Mouse (Mus musculus) kidney, postnatal 0 days (tissue): Measurements from ENCODE around the gene Psme1. TPM values are rescaled to one million over a fixed set of nuclear protein-coding genes. Genes with fewer than 3 reads are reported as not detected.

Experiments
- ATAC-seq: fragments of 200-750 bp; cut with Nextera tagmentation; replicated peaks from 2 replicates; pipeline ENCODE4 v1.8.0; 2017; ENCODE audit warnings: low read depth, moderate number of reproducible peaks, moderate TSS enrichment, moderate library complexity; ENCODE audit not compliant: low FRiP score
- DNase-seq: peaks from one replicate; pipeline ENCODE4 v3.0.0-alpha.2; 2016; ENCODE audit warnings: low spot score
- H3K27ac ChIP-seq: fragments of 300-500 bp; sonication (generic); 2 replicates; pipeline ENCODE4 v1.5.1; 2014; ENCODE audit warnings: mild to moderate bottlenecking
- H3K27me3 ChIP-seq: fragments of 300-500 bp; sonication (generic); 2 replicates; pipeline ENCODE4 v1.6.1; 2014; ENCODE audit warnings: low read length, mixed read lengths; ENCODE audit not compliant: insufficient read depth
- H3K36me3 ChIP-seq: fragments of 300-500 bp; sonication (generic); 2 replicates; pipeline ENCODE4 v1.6.1; 2014; ENCODE audit warnings: low read length, mixed read lengths; ENCODE audit not compliant: insufficient read depth
- H3K4me1 ChIP-seq: fragments of 300-500 bp; sonication (generic); replicated peaks from 2 replicates; pipeline ENCODE4 v1.6.1; 2014; ENCODE audit warnings: antibody characterized with exemption, low read length, mixed read lengths; ENCODE audit not compliant: insufficient read depth
- H3K4me2 ChIP-seq: fragments of 300-500 bp; sonication (generic); 2 replicates; pipeline ENCODE4 v1.6.1; 2014; ENCODE audit warnings: mild to moderate bottlenecking, low read length, moderate library complexity, mixed read lengths
- H3K4me3 ChIP-seq: fragments of 300-500 bp; sonication (generic); replicated peaks from 2 replicates; pipeline ENCODE4 v1.5.1; 2014; ENCODE audit warnings: low read depth, low read length
- H3K9ac ChIP-seq: fragments of 300-500 bp; sonication (generic); 2 replicates; pipeline ENCODE4 v1.6.1; 2014; ENCODE audit warnings: low read depth, low read length
- H3K9me3 ChIP-seq: fragments of 300-500 bp; sonication (generic); replicated peaks from 2 replicates; pipeline ENCODE4 v1.6.1; 2016; ENCODE audit warnings: low read length, inconsistent platforms, mixed read lengths
- CTCF ChIP-seq: IDR thresholded peaks from 2 replicates; pipeline ENCODE4 v1.5.1; 2016; ENCODE audit warnings: antibody characterized with exemption, low read depth, mild to moderate bottlenecking, moderate library complexity
- WGBS: fragments of 180-500 bp; shearing (Covaris S2); extraction: QIAGEN DNeasy Blood & Tissue Kit; methylation state at CpG from one replicate; pipeline ENCODE4 v1.1.7; 2014; 5-methylcytosine and 5-hydroxymethylcytosine counted together
- polyA plus RNA-seq: library from polyadenylated mRNA; unstranded; fragments of >200 nt; fragmentation: Nextera tagmentation; extraction: Ambion mirVana; gene quantifications from 2 replicates; pipeline ENCODE4 v1.2.1, GENCODE M21; 2015

Gene Psme1
- polyA plus RNA-seq, 1 experiment from 2014 or later = 179 TPM

DNA sequence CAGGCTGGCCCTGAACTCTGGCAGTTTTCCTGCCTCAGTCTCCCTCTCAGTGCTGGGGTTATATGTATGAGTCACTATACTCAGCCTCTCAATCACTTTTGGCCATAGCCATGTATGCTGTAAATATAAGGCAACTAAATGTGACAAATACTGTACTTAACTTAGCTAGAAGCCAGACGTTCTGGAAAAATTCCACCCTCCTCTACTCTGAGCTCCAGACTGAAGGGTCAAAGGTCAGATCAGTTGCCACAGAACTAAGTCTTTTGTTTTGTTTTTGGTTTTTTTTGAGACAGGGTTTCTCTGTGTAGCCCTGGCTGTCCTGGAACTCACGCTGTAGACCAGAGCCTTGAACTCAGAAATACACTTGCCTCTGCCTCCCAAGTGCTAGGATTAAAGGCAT lies 38.0 kb downstream of the Psme1 start:
- 32% methylated on average over 2 of the region's 2 CpGs for WGBS
- H3K9ac ChIP-seq = no peak overlapping the region
- no peak overlapping the region for H3K27ac ChIP-seq
- TF ChIP-seq CTCF = no peak
- no peaks in the 10 kb centered on the region for H3K27me3 ChIP-seq
- ATAC-seq (no peak), DNase-seq (peak; percentile 21)
- no peak overlapping the region for H3K4me2 ChIP-seq
- H3K9me3 ChIP-seq = no peaks in the 10 kb centered on the region
- no peaks in the 10 kb centered on the region for H3K4me1 ChIP-seq
- H3K36me3 ChIP-seq = no peaks in the 10 kb centered on the region
- no peak overlapping the region for H3K4me3 ChIP-seq

- Histone ChIP-seq H3K4me2 (no peak overlapping the region), H3K9ac (no peak overlapping the region), H3K27ac (0 out of 2 replicates have a peak overlapping the region, but pooled peaks have one; percentile 13), H3K4me1 (no peaks in the 10 kb centered on the region), H3K27me3 (no peaks in the 10 kb centered on the region), H3K36me3 (no peaks in the 10 kb centered on the region), H3K9me3 (no peaks in the 10 kb centered on the region), H3K4me3 (no peak overlapping the region)
- no peak for DNase-seq
- TF ChIP-seq CTCF = no peak
- ATAC-seq = no peak
- WGBS = 80% methylated on average over 2 of the region's 2 CpGs
Observed at GRCm38 (mm10) chr14:55616844-55617243, 38.9 kb downstream of the Psme1 start.

DNA sequence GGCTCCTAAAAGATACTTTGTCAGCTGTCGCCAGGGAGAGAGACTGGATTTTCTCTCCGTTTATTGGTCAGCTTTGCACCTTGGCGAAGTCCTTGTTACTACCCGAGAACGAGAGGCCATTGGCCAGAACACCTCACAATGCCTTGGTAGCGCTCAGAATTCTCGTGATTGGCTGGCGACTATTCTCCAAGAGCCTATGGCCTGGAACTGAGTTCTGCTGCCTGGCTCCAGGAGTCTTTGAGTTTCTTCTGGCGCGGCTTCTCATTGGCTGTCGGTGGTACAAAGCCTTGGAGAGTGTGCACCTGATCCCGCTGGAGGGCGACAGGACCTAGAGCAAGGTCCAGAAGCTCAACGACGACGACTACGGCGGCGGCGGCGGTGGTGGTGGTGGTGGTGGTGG lies 39.9 kb downstream of the Psme1 start, which contains the start of gene Rec8:
TSS of gene Rec8 (plus strand) at position 216 of the 400 bp plus-strand sequence.
- 0 out of 2 replicates have a peak within 1 kb of the TSS, but pooled peaks have one; percentile 13 for H3K27ac ChIP-seq
- H3K9ac ChIP-seq = no peak within 1 kb of the TSS

DNA sequence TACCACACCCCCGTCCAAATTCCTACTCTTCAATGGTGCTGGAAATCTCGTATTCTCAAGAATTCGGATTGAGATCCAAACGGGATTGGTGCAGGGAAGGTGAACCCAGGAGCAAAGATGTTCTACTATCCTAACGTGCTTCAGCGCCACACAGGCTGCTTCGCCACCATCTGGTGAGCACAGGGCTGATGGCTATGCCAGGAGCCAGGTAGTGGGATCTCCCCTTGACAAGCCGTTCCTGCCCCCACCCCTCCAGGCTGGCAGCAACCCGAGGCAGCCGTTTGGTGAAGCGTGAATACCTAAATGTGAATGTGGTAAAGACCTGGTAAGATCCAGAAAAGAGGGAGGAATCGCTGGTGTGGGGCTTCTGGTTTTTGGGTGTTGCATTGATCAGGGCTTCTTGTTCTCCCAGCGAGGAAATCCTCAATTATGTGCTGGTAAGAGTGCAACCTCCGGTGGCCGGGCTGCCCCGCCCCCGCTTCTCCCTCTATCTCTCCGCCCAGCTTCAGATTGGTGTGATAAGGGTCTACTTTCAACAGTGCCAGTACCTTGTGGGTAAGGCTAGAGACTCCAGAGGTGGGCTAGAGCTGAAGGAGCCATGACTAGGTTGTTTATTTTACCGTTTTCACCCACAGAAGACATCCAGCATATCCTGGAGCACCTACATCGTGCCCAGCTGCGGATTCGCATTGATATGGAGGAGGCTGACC lies 40.7 kb downstream of the Psme1 start:
- Histone ChIP-seq H3K27me3 (no peaks in the 10 kb centered on the region), H3K9ac (no peak overlapping the region)
- no peak for ATAC-seq

More for the DNA sequence above, 39.9 kb downstream of the Psme1 start, which contains the start of gene Rec8:
- WGBS = 19% methylated on average over 21 of the region's 21 CpGs
- Histone ChIP-seq H3K36me3 (no peaks in the 10 kb centered on the region), H3K9me3 (no peaks in the 10 kb centered on the region), H3K4me2 (peak within 1 kb of the TSS; percentile 51), H3K27me3 (no peaks in the 10 kb centered on the region), H3K4me3 (peak within 1 kb of the TSS; percentile 15; the same call in 1 of the 2 replicates), H3K4me1 (no peaks in the 10 kb centered on the region)
- peak; percentile 77 for DNase-seq
- peak; percentile 89 for ATAC-seq
- TF ChIP-seq CTCF = peak; percentile 44

GRCm38 (mm10) chr14:55628077-55628827 lies 50.3 kb downstream of the Psme1 start:
- no peak for DNase-seq
- H3K36me3 ChIP-seq = peaks cover 82% of the 10 kb centered on the region
- TF ChIP-seq CTCF = no peak
- H3K4me1 ChIP-seq = no peaks in the 10 kb centered on the region
- H3K4me3 ChIP-seq = no peak overlapping the region
- no peaks in the 10 kb centered on the region for H3K9me3 ChIP-seq
- H3K4me2 ChIP-seq = no peak overlapping the region
- H3K27me3 ChIP-seq = no peaks in the 10 kb centered on the region
- no peak for ATAC-seq
- no peak overlapping the region for H3K9ac ChIP-seq
- WGBS = 72% methylated on average over 27 of the region's 27 CpGs
- no peak overlapping the region for H3K27ac ChIP-seq

More for the DNA sequence above, 40.7 kb downstream of the Psme1 start:
- 33% methylated on average over 22 of the region's 22 CpGs for WGBS
- peak overlapping the region; percentile 51 for H3K4me2 ChIP-seq
- H3K4me3 ChIP-seq = peak overlapping the region; percentile 15; the same call in 1 of the 2 replicates
- H3K4me1 ChIP-seq = no peaks in the 10 kb centered on the region
- H3K9me3 ChIP-seq = no peaks in the 10 kb centered on the region
- H3K27ac ChIP-seq = no peak overlapping the region
- no peak for TF ChIP-seq CTCF
- no peak for DNase-seq
- H3K36me3 ChIP-seq = no peaks in the 10 kb centered on the region

DNA sequence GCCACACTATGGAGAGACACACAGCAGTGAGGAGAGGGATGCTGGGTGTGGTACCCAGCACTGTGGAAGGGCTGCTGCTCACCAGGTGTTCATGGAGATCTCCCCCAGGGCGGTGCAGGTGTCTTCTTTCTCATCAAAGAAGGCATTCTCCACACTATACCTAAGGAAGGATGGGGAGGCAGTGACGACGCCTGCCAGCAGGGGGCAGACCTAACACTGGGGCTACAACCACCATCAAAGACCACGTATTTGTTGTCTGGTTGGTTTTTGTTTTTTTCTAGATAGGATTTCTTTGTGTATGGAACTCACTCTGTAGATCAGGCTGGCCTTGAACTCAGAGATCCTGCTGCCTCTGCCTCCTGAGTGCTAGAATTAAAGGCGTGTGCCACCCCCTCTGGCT lies 51.4 kb downstream of the Psme1 start:
- no peak overlapping the region for H3K9ac ChIP-seq
- no peak for ATAC-seq
- H3K4me3 ChIP-seq = no peak overlapping the region
- H3K27ac ChIP-seq = no peak overlapping the region
- 51% methylated on average over 5 of the region's 5 CpGs for WGBS
- peak; percentile 27 for DNase-seq
- H3K27me3 ChIP-seq = no peaks in the 10 kb centered on the region
- TF ChIP-seq CTCF = peak; percentile 76
- no peak overlapping the region for H3K4me2 ChIP-seq
- H3K9me3 ChIP-seq = no peaks in the 10 kb centered on the region
- no peaks in the 10 kb centered on the region for H3K4me1 ChIP-seq
- H3K36me3 ChIP-seq = peaks cover 86% of the 10 kb centered on the region

Other genes with a start within 250 kb of the Psme1 start
- gene Dhrs4, start 99.4 kb upstream of the Psme1 start, polyA plus RNA-seq = 130 and 144 TPM in 2 replicates
- 0.96 and 0.98 TPM in 2 replicates for gene Carmil3, start 87.5 kb upstream of the Psme1 start, polyA plus RNA-seq
- 0.19 and 0.28 TPM in 2 replicates for gene Cpne6, start 67.7 kb upstream of the Psme1 start, polyA plus RNA-seq
- not detected in 2 replicates for gene Nrl, start 53.1 kb upstream of the Psme1 start, polyA plus RNA-seq
- 38.2 and 42.2 TPM in 2 replicates for gene Pck2, start 37.9 kb upstream of the Psme1 start, polyA plus RNA-seq
- gene Dcaf11, start 18.1 kb upstream of the Psme1 start, polyA plus RNA-seq = 109 and 116 TPM in 2 replicates
- 1.7 and 2.2 TPM in 2 replicates for gene A730061H03Rik, start 17.7 kb upstream of the Psme1 start, polyA plus RNA-seq
- gene Fitm1, start 2.5 kb upstream of the Psme1 start, polyA plus RNA-seq = 13.0 and 13.3 TPM in 2 replicates
- 14.3 and 16.6 TPM in 2 replicates for gene Emc9, start 7.2 kb downstream of the Psme1 start, polyA plus RNA-seq
- 281 and 286 TPM in 2 replicates for gene Psme2, start 13.0 kb downstream of the Psme1 start, polyA plus RNA-seq
- gene Rnf31, start 13.6 kb downstream of the Psme1 start, polyA plus RNA-seq = 17.9 TPM in 2 replicates
- gene Irf9, start 25.4 kb downstream of the Psme1 start, polyA plus RNA-seq = 24.2 and 27.4 TPM in 2 replicates
- 12.7 and 14.9 TPM in 2 replicates for gene Rec8, start 39.9 kb downstream of the Psme1 start, polyA plus RNA-seq
- gene Ipo4, start 57.8 kb downstream of the Psme1 start, polyA plus RNA-seq = 58.5 and 68.7 TPM in 2 replicates
- gene Gm49378, start 59.8 kb downstream of the Psme1 start, polyA plus RNA-seq = 1.8 and 3.0 TPM in 2 replicates
- 108 and 118 TPM in 2 replicates for gene Tm9sf1, start 65.7 kb downstream of the Psme1 start, polyA plus RNA-seq
- 0.47 and 1.1 TPM in 2 replicates for gene Tssk4, start 72.1 kb downstream of the Psme1 start, polyA plus RNA-seq
- gene Mdp1, start 82.4 kb downstream of the Psme1 start, polyA plus RNA-seq = 48.8 and 56.0 TPM in 2 replicates
- 48.2 and 49.7 TPM in 2 replicates for gene Gmpr2, start 93.8 kb downstream of the Psme1 start, polyA plus RNA-seq
- 508 and 548 TPM in 2 replicates for gene Nedd8, start 94.0 kb downstream of the Psme1 start, polyA plus RNA-seq
- 24.6 and 29.0 TPM in 2 replicates for gene Tinf2, start 103.7 kb downstream of the Psme1 start, polyA plus RNA-seq
- 5.9 and 7.6 TPM in 2 replicates for gene Tgm1, start 135.8 kb downstream of the Psme1 start, polyA plus RNA-seq
- gene Rabggta, start 144.1 kb downstream of the Psme1 start, polyA plus RNA-seq = 39.9 and 43.2 TPM in 2 replicates
- 122 and 127 TPM in 2 replicates for gene Dhrs1, start 167.6 kb downstream of the Psme1 start, polyA plus RNA-seq
- gene Nop9, start 167.6 kb downstream of the Psme1 start, polyA plus RNA-seq = 26.2 and 26.5 TPM in 2 replicates
- gene Cideb, start 180.3 kb downstream of the Psme1 start, polyA plus RNA-seq = 50.0 and 51.0 TPM in 2 replicates
- 0.68 and 0.75 TPM in 2 replicates for gene Ltb4r2, start 183.3 kb downstream of the Psme1 start, polyA plus RNA-seq
- gene Ltb4r1, start 187.8 kb downstream of the Psme1 start, polyA plus RNA-seq = 0.47 and 0.71 TPM in 2 replicates
- 10.0 and 10.6 TPM in 2 replicates for gene Adcy4, start 206.0 kb downstream of the Psme1 start, polyA plus RNA-seq
- 20.4 and 24.7 TPM in 2 replicates for gene Ripk3, start 210.7 kb downstream of the Psme1 start, polyA plus RNA-seq
- gene Nfatc4, start 245.0 kb downstream of the Psme1 start, polyA plus RNA-seq = 16.8 and 19.7 TPM in 2 replicates